Mouse (Mus musculus): Measurements from ENCODE around the gene Bax.

- TF ChIP-seq EP300 (IDR thresholded peaks at IDR 0.05; ENCODE audit: low read depth in 1 of 2, low read length in 2 of 2) (no peak), MAZ (IDR thresholded peaks at IDR 0.05; ENCODE audit: low read depth, low read length) (no peak), CTCF (IDR thresholded peaks at IDR 0.05 in 2 of 3, conservative IDR thresholded peaks at IDR 0.05 in 1 of 3; ENCODE audit: control insufficient read depth in 1 of 3, insufficient read depth in 1 of 3, low read depth in 2 of 3, low read length in 3 of 3, poor library complexity in 1 of 3, severe bottlenecking in 1 of 3) (no peak), POLR2A (IDR thresholded peaks at IDR 0.05; ENCODE audit: control insufficient read depth in 1 of 2, insufficient read depth in 1 of 2, low read depth in 1 of 2, low read length in 2 of 2, poor library complexity in 1 of 2) (no peak), CHD2 (IDR thresholded peaks at IDR 0.05; ENCODE audit: low read length) (no peak), ELF1 (IDR thresholded peaks at IDR 0.05; ENCODE audit: low read depth, low read length) (no peak), NRF1 (IDR thresholded peaks at IDR 0.05; ENCODE audit: insufficient read depth, low read depth, low read length, poor library complexity, severe bottlenecking) (no peak), NELFE (IDR thresholded peaks at IDR 0.05; ENCODE audit: low read depth, low read length) (no peak), TCF12 (IDR thresholded peaks at IDR 0.05; ENCODE audit: low read depth, low read length) (no peak), ZNF384 (IDR thresholded peaks at IDR 0.05; ENCODE audit: low read depth, low read length) (no peak), ETS1 (IDR thresholded peaks at IDR 0.05; ENCODE audit: low read depth, low read length) (no peak)
Measured at GRCm38 (mm10) chr7:45454971-45455370, 11.7 kb downstream of the Bax start.
